19 mouse cellular contexts compared by ENCODE assay signal in the genomic region with DNA sequence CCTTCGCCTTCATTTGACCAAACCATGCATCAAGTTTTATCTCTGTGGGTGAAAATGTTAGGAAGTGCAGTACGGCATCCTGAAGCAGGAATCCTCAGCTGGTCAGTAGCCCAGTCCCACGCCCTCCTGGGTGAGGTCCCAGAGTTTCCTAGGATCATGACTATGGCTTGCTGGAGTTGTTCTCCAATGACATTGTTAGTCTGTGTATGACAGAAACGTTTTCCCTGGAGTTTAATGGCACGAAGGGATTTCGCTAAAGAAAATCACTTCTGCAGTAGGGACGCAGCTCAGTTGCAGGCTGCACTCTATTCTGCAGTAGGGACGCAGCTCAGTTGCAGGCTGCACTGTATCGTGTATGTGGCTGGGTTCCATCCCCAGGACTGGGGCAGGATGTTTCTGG.
A peak's percentile ranks its signal among the peaks of the same experiment; 100 is the strongest.
DNase-seq lines count a peak whose midpoint lies in the region; ATAC-seq and TF ChIP-seq lines count a peak whose summit lies in the region.
"Had no signal": no experiment of that assay in that cellular context is flagged by ENCODE, and none has a peak within 500 bp of the region (broad histone marks: within the 10 kb centered on the region; RNA-seq: fewer than 3 reads in every experiment).

No protein-coding gene starts in this region.

- no peak overlapping the region for H3K9ac ChIP-seq in forebrain, postnatal 0 days
- no peak overlapping the region for H3K9ac ChIP-seq in forebrain, embryonic 15.5 days (replicated peaks)
- H3K9ac ChIP-seq in midbrain, embryonic 15.5 days = no peak overlapping the region
- H3K9ac ChIP-seq: heart, embryonic 13.5 days; limb, embryonic 12.5 days; liver, embryonic 12.5 days had no signal

- no peak overlapping the region for H3K27ac ChIP-seq in forebrain, postnatal 0 days (ENCODE audit: low read depth, low read length)
- H3K27ac ChIP-seq in forebrain, embryonic 15.5 days (replicated peaks) = no peak overlapping the region
- 0 out of 2 replicates have a peak overlapping the region, but pooled peaks have one; percentile 20 for H3K27ac ChIP-seq in layer of hippocampus, adult 2 months
- no peak overlapping the region for H3K27ac ChIP-seq in midbrain, embryonic 15.5 days
- H3K27ac ChIP-seq: heart, embryonic 13.5 days; hindbrain, embryonic 10.5 days; hindbrain, postnatal 0 days; limb, embryonic 12.5 days; liver, embryonic 12.5 days; midbrain, embryonic 10.5 days had no signal

- H3K4me2 ChIP-seq in forebrain, postnatal 0 days (ENCODE audit: low read depth) = no peak overlapping the region
- H3K4me2 ChIP-seq in forebrain, embryonic 15.5 days (replicated peaks) = no peak overlapping the region
- no peak overlapping the region for H3K4me2 ChIP-seq in midbrain, embryonic 15.5 days
- H3K4me2 ChIP-seq: heart, embryonic 13.5 days; limb, embryonic 12.5 days; liver, embryonic 12.5 days had no signal

- no peak for TF ChIP-seq CTCF in forebrain, postnatal 0 days (IDR thresholded peaks at IDR 0.05; ENCODE audit: low read depth)
- no peak for TF ChIP-seq CTCF in layer of hippocampus, adult 2 months (conservative IDR thresholded peaks at IDR 0.05)

- H3K4me1 ChIP-seq in forebrain, postnatal 0 days (ENCODE audit: insufficient read depth) = no peaks in the 10 kb centered on the region
- peaks cover 3% of the 10 kb centered on the region; the same call in 1 of the 2 replicates for H3K4me1 ChIP-seq in forebrain, embryonic 15.5 days
- H3K4me1 ChIP-seq in midbrain, embryonic 15.5 days = no peaks in the 10 kb centered on the region
- H3K4me1 ChIP-seq: heart, embryonic 13.5 days; hindbrain, embryonic 10.5 days; liver, embryonic 12.5 days; midbrain, embryonic 10.5 days had no signal

- H3K27me3 ChIP-seq in forebrain, postnatal 0 days (ENCODE audit: insufficient read depth, low read length) = no peaks in the 10 kb centered on the region
- 0 out of 2 replicates have a peak, but pooled peaks cover 2% of the 10 kb centered on the region for H3K27me3 ChIP-seq in forebrain, embryonic 15.5 days
- H3K27me3 ChIP-seq in midbrain, embryonic 15.5 days (replicated peaks) = no peaks in the 10 kb centered on the region
- H3K27me3 ChIP-seq: heart, embryonic 13.5 days; limb, embryonic 12.5 days; liver, embryonic 12.5 days had no signal

- no peaks in the 10 kb centered on the region for H3K9me3 ChIP-seq in forebrain, postnatal 0 days (ENCODE audit: low read length)
- H3K9me3 ChIP-seq in forebrain, embryonic 15.5 days = no peaks in the 10 kb centered on the region
- no peaks in the 10 kb centered on the region for H3K9me3 ChIP-seq in midbrain, embryonic 15.5 days
- H3K9me3 ChIP-seq: heart, embryonic 13.5 days; hindbrain, embryonic 10.5 days; limb, embryonic 12.5 days; liver, embryonic 12.5 days; midbrain, embryonic 10.5 days had no signal

- H3K4me3 ChIP-seq in forebrain, postnatal 0 days (ENCODE audit: low read depth, low read length) = no peak overlapping the region
- H3K4me3 ChIP-seq in forebrain, embryonic 15.5 days = no peak overlapping the region
- H3K4me3 ChIP-seq in layer of hippocampus, adult 2 months = no peak overlapping the region
- no peak overlapping the region for H3K4me3 ChIP-seq in midbrain, embryonic 15.5 days
- H3K4me3 ChIP-seq: heart, embryonic 13.5 days; hindbrain, embryonic 10.5 days; limb, embryonic 12.5 days; liver, embryonic 12.5 days; midbrain, embryonic 10.5 days had no signal

- no peaks in the 10 kb centered on the region for H3K36me3 ChIP-seq in forebrain, postnatal 0 days (ENCODE audit: insufficient read depth)
- H3K36me3 ChIP-seq in forebrain, embryonic 15.5 days = no peaks in the 10 kb centered on the region
- no peaks in the 10 kb centered on the region for H3K36me3 ChIP-seq in midbrain, embryonic 15.5 days (replicated peaks)
- H3K36me3 ChIP-seq: heart, embryonic 13.5 days; hindbrain, embryonic 10.5 days; limb, embryonic 12.5 days; midbrain, embryonic 10.5 days had no signal

- no peak for ATAC-seq in forebrain, postnatal 0 days
- no peak for ATAC-seq in forebrain, embryonic 15.5 days (replicated peaks)
- ATAC-seq in midbrain, embryonic 15.5 days (replicated peaks) = no peak
- ATAC-seq: hindbrain, postnatal 0 days; intestine, postnatal 0 days; liver, embryonic 12.5 days had no signal

- intact Hi-C loops in heart, postnatal 36 days (cut with DNase I) = no loop called here

- WGBS in forebrain, postnatal 0 days = 60% methylated on average over 9 of the region's 9 CpGs
- 79% methylated on average over 9 of the region's 9 CpGs for WGBS in forebrain, embryonic 15.5 days
- 81% methylated on average over 9 of the region's 9 CpGs for WGBS in midbrain, embryonic 15.5 days

- DNase-seq in forebrain, postnatal 0 days = peak; percentile 21
- DNase-seq in layer of hippocampus, adult 2 months (ENCODE audit: low spot score in 2 of 2) = no peak
- DNase-seq in layer of hippocampus, postnatal 36 days = no peak
- peak; percentile 11 to 14 for DNase-seq in gastrocnemius, adult 8-10 months (ENCODE audit: low spot score in 2 of 2)
- peak; percentile 23 to 27 for DNase-seq in heart, postnatal 36 days
- no peak for DNase-seq in MN1 (ENCODE audit: low spot score)
- DNase-seq: B cell, adult 2 months; embryo, embryonic 11 days; lung, adult 2 months; lung, postnatal 4 days had no signal

Comparison
In these comparisons a context has a peak if more than half of its experiments do, and no peak if none do; other contexts are left out.
1. DNase-seq: peak in forebrain, postnatal 0 days (single experiment), gastrocnemius, adult 8-10 months (2 of 2) and heart, postnatal 36 days (2 of 2); none in layer of hippocampus, adult 2 months (0 of 2), layer of hippocampus, postnatal 36 days (0 of 2) and MN1 (single experiment).